Mouse (Mus musculus) limb, embryonic 15.5 days (tissue): ENCODE measurements at regions not wholly inside any gene's neighbourhood (a gene's known extent, or its start where the extent isn't known, plus 50 kb on each side); places are given as distances from the start of the nearest gene placed in this dataset.
A peak's percentile ranks its signal among the peaks of the same experiment; 100 is the strongest.

Experiments
- ATAC-seq: fragments of 200-750 bp; cut with Nextera tagmentation; 2 replicates; pipeline ENCODE4 v1.8.0; 2017; ENCODE audit warnings: low read depth, moderate TSS enrichment; ENCODE audit not compliant: insufficient number of reproducible peaks, low FRiP score, low TSS enrichment
- H3K27ac ChIP-seq: fragments of 300-500 bp; sonication (generic); 2 replicates; pipeline ENCODE4 v1.5.1; 2015; ENCODE audit warnings: moderate library complexity, mild to moderate bottlenecking, inconsistent platforms
- H3K27me3 ChIP-seq: fragments of 300-500 bp; sonication (generic); 2 replicates; pipeline ENCODE4 v1.6.1; 2015; ENCODE audit warnings: inconsistent platforms
- H3K36me3 ChIP-seq: fragments of 300-500 bp; sonication (generic); 2 replicates; pipeline ENCODE4 v1.6.1; 2015; ENCODE audit warnings: inconsistent platforms
- H3K4me1 ChIP-seq: fragments of 300-500 bp; sonication (generic); 2 replicates; pipeline ENCODE4 v1.6.1; 2015; ENCODE audit warnings: inconsistent platforms
- H3K4me2 ChIP-seq: fragments of 300-500 bp; sonication (generic); 2 replicates; pipeline ENCODE4 v1.6.1; 2015; ENCODE audit warnings: mild to moderate bottlenecking, inconsistent platforms
- H3K4me3 ChIP-seq: fragments of 300-500 bp; sonication (generic); 2 replicates; pipeline ENCODE4 v1.5.1; 2015; ENCODE audit warnings: mild to moderate bottlenecking, inconsistent platforms
- H3K9ac ChIP-seq: fragments of 300-500 bp; sonication (generic); 2 replicates; pipeline ENCODE4 v1.6.1; 2015; ENCODE audit warnings: inconsistent platforms
- H3K9me3 ChIP-seq: fragments of 300-500 bp; sonication (generic); 2 replicates; pipeline ENCODE4 v1.6.1; 2016; ENCODE audit warnings: inconsistent platforms
- WGBS: fragments of 180-500 bp; shearing (Covaris S2); methylation state at CpG from one replicate; pipeline ENCODE4 v1.1.7; 2015; 5-methylcytosine and 5-hydroxymethylcytosine counted together

GRCm38 (mm10) chr4:32171291-32171690, 67.3 kb upstream of the Bach2 start:
- no peak for ATAC-seq
- Histone ChIP-seq H3K27ac (no peak overlapping the region), H3K9ac (no peak overlapping the region), H3K36me3 (no peaks in the 10 kb centered on the region), H3K4me2 (no peak overlapping the region), H3K4me1 (peaks cover 29% of the 10 kb centered on the region), H3K27me3 (no peaks in the 10 kb centered on the region), H3K9me3 (no peaks in the 10 kb centered on the region), H3K4me3 (no peak overlapping the region)
- 89% methylated on average over 6 of the region's 6 CpGs for WGBS

- no peak overlapping the region for H3K27ac ChIP-seq
- no peak overlapping the region for H3K9ac ChIP-seq
- H3K4me3 ChIP-seq = no peak overlapping the region
- no peak overlapping the region for H3K4me2 ChIP-seq
- H3K27me3 ChIP-seq = no peaks in the 10 kb centered on the region
- WGBS = 93% methylated on average over 4 of the region's 4 CpGs
- peaks cover 36% of the 10 kb centered on the region for H3K4me1 ChIP-seq
- no peaks in the 10 kb centered on the region for H3K36me3 ChIP-seq
- ATAC-seq = no peak
- H3K9me3 ChIP-seq = no peaks in the 10 kb centered on the region
Observed at GRCm38 (mm10) chr4:32172992-32173391, 65.6 kb upstream of the Bach2 start.

GRCm38 (mm10) chr4:32174771-32175170, 63.8 kb upstream of the Bach2 start:
- Histone ChIP-seq H3K27me3 (no peaks in the 10 kb centered on the region), H3K4me2 (no peak overlapping the region), H3K27ac (no peak overlapping the region), H3K9ac (no peak overlapping the region), H3K4me1 (peaks cover 46% of the 10 kb centered on the region), H3K4me3 (no peak overlapping the region), H3K36me3 (no peaks in the 10 kb centered on the region), H3K9me3 (no peaks in the 10 kb centered on the region)
- WGBS = 40% methylated on average over 7 of the region's 7 CpGs
- ATAC-seq = no peak

- no peak for ATAC-seq
- H3K9ac ChIP-seq = no peak overlapping the region
- no peak overlapping the region for H3K27ac ChIP-seq
- no peak overlapping the region for H3K4me3 ChIP-seq
- H3K27me3 ChIP-seq = no peaks in the 10 kb centered on the region
- H3K4me1 ChIP-seq = peaks cover 46% of the 10 kb centered on the region
- no peaks in the 10 kb centered on the region for H3K9me3 ChIP-seq
- no peak overlapping the region for H3K4me2 ChIP-seq
- H3K36me3 ChIP-seq = no peaks in the 10 kb centered on the region
- 47% methylated on average over 7 of the region's 7 CpGs for WGBS
Observed at GRCm38 (mm10) chr4:32175231-32175630, 63.4 kb upstream of the Bach2 start.

GRCm38 (mm10) chr4:32175853-32176448, 62.7 kb upstream of the Bach2 start:
- no peak overlapping the region for H3K27ac ChIP-seq
- no peak overlapping the region for H3K9ac ChIP-seq
- no peak overlapping the region for H3K4me2 ChIP-seq
- ATAC-seq = no peak
- no peak overlapping the region for H3K4me3 ChIP-seq
- peaks cover 40% of the 10 kb centered on the region for H3K4me1 ChIP-seq
- no peaks in the 10 kb centered on the region for H3K9me3 ChIP-seq
- H3K27me3 ChIP-seq = no peaks in the 10 kb centered on the region
- WGBS = 28% methylated on average over 6 of the region's 6 CpGs
- no peaks in the 10 kb centered on the region for H3K36me3 ChIP-seq

- Histone ChIP-seq H3K4me3 (no peak overlapping the region), H3K9me3 (no peaks in the 10 kb centered on the region), H3K27ac (no peak overlapping the region), H3K4me1 (peaks cover 40% of the 10 kb centered on the region), H3K36me3 (no peaks in the 10 kb centered on the region), H3K4me2 (no peak overlapping the region), H3K27me3 (no peaks in the 10 kb centered on the region), H3K9ac (no peak overlapping the region)
- no peak for ATAC-seq
- WGBS = 33% methylated on average over 4 of the region's 4 CpGs
Observed at GRCm38 (mm10) chr4:32176449-32177135, 62.0 kb upstream of the Bach2 start.

- H3K4me1 ChIP-seq = peaks cover 40% of the 10 kb centered on the region
- H3K4me3 ChIP-seq = no peak overlapping the region
- no peak overlapping the region for H3K27ac ChIP-seq
- H3K4me2 ChIP-seq = no peak overlapping the region
- 63% methylated on average over 7 of the region's 7 CpGs for WGBS
- H3K36me3 ChIP-seq = no peaks in the 10 kb centered on the region
- H3K27me3 ChIP-seq = no peaks in the 10 kb centered on the region
- ATAC-seq = no peak
- no peaks in the 10 kb centered on the region for H3K9me3 ChIP-seq
- H3K9ac ChIP-seq = no peak overlapping the region
Observed at GRCm38 (mm10) chr4:32177933-32178639, 60.5 kb upstream of the Bach2 start.

GRCm38 (mm10) chr4:32179707-32180241, 58.8 kb upstream of the Bach2 start:
- H3K4me1 ChIP-seq = peaks cover 36% of the 10 kb centered on the region
- ATAC-seq = peak; percentile 91
- 8% methylated on average over 8 of the region's 8 CpGs for WGBS
- H3K27me3 ChIP-seq = no peaks in the 10 kb centered on the region
- H3K4me3 ChIP-seq = peak overlapping the region; percentile 13; the same call in 1 of the 2 replicates
- no peaks in the 10 kb centered on the region for H3K9me3 ChIP-seq
- peak overlapping the region; percentile 33 for H3K4me2 ChIP-seq
- no peak overlapping the region for H3K9ac ChIP-seq
- no peaks in the 10 kb centered on the region for H3K36me3 ChIP-seq
- peak overlapping the region; percentile 72 for H3K27ac ChIP-seq

GRCm38 (mm10) chr4:32183791-32184190, 54.8 kb upstream of the Bach2 start:
- WGBS = 75% methylated on average over 4 of the region's 4 CpGs
- Histone ChIP-seq H3K27me3 (no peaks in the 10 kb centered on the region), H3K4me3 (no peak overlapping the region), H3K27ac (no peak overlapping the region), H3K36me3 (no peaks in the 10 kb centered on the region), H3K9ac (no peak overlapping the region), H3K4me1 (peaks cover 13% of the 10 kb centered on the region), H3K4me2 (no peak overlapping the region), H3K9me3 (no peaks in the 10 kb centered on the region)
- no peak for ATAC-seq

GRCm38 (mm10) chr4:32185986-32186385, 52.6 kb upstream of the Bach2 start:
- H3K9ac ChIP-seq = no peak overlapping the region
- no peak overlapping the region for H3K4me2 ChIP-seq
- 79% methylated on average over 10 of the region's 10 CpGs for WGBS
- H3K36me3 ChIP-seq = no peaks in the 10 kb centered on the region
- no peak for ATAC-seq
- no peaks in the 10 kb centered on the region for H3K9me3 ChIP-seq
- H3K27me3 ChIP-seq = no peaks in the 10 kb centered on the region
- no peak overlapping the region for H3K27ac ChIP-seq
- H3K4me1 ChIP-seq = 0 out of 2 replicates have a peak, but pooled peaks cover 2% of the 10 kb centered on the region
- no peak overlapping the region for H3K4me3 ChIP-seq

- Histone ChIP-seq H3K36me3 (no peaks in the 10 kb centered on the region), H3K4me2 (no peak overlapping the region), H3K9me3 (no peaks in the 10 kb centered on the region), H3K4me3 (no peak overlapping the region), H3K4me1 (0 out of 2 replicates have a peak, but pooled peaks cover 2% of the 10 kb centered on the region), H3K27me3 (no peaks in the 10 kb centered on the region; the same call in 1 of the 2 replicates), H3K9ac (no peak overlapping the region), H3K27ac (no peak overlapping the region)
- 71% methylated on average over 4 of the region's 4 CpGs for WGBS
- no peak for ATAC-seq
Observed at GRCm38 (mm10) chr4:32187154-32187553, 51.5 kb upstream of the Bach2 start.

GRCm38 (mm10) chr4:32188076-32188475, 50.5 kb upstream of the Bach2 start:
- Histone ChIP-seq H3K4me3 (no peak overlapping the region), H3K9ac (no peak overlapping the region), H3K27me3 (no peaks in the 10 kb centered on the region; the same call in 1 of the 2 replicates), H3K27ac (no peak overlapping the region), H3K36me3 (no peaks in the 10 kb centered on the region), H3K4me2 (no peak overlapping the region), H3K9me3 (no peaks in the 10 kb centered on the region), H3K4me1 (0 out of 2 replicates have a peak, but pooled peaks cover 2% of the 10 kb centered on the region)
- WGBS = 85% methylated on average over 1 of the region's 1 CpGs
- ATAC-seq = no peak
